Mouse (Mus musculus) liver (tissue): ENCODE measurements at regions not wholly inside any gene's neighbourhood (a gene's known extent, or its start where the extent isn't known, plus 50 kb on each side); places are given as distances from the start of the nearest gene placed in this dataset.

Source experiments
- DNase-seq: peaks from one replicate; pipeline ENCODE4 v3.0.0-alpha.2; 2020; ENCODE audit warnings: mixed read lengths

DNA sequence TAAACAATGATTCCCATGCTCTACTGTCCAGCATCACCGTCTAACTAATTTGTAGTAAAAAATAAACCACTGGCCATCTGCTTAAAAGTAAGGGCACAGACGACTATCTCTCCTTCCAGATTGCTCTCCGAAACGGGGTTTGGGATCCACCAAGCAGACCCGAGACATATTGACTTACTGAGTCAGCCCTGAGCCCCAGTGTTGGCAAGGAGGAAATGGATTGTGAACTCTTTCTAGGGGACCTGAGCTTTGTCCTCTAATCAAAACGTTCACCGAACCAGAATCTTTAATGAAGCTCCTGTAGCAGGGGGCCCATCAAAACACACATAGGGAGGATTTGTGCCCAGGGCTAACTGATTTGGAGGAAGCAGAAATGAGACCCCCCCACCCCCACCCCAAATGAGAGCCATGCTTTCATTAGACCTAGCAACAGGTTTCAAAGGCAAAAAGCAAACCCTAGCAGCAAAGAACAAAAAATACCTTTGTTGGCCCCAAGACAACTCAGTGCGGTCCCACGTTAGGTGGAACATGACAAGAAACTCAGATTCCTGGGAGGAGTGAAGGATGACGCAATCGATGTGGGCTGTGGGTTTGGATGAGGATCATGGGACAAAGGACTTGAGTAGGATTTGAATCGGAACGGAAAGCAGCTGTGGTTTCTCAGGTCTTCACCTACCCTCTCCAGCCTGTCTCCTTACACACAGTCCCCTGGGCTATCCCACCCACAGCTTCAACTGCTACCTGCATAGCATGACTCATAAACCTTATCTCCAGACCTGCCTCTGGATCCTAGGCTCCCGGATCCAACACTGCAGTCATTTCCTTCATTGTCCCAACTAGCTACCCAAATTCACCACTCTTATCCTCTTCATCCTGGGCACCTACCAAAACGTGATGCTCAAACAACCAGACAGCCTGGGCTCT lies 62.2 kb upstream of the Rreb1 start:
- no peak for DNase-seq

GRCm38 (mm10) chr13:37717793-37718192 lies 60.4 kb upstream of the Rreb1 start:
- no peak for DNase-seq

DNA sequence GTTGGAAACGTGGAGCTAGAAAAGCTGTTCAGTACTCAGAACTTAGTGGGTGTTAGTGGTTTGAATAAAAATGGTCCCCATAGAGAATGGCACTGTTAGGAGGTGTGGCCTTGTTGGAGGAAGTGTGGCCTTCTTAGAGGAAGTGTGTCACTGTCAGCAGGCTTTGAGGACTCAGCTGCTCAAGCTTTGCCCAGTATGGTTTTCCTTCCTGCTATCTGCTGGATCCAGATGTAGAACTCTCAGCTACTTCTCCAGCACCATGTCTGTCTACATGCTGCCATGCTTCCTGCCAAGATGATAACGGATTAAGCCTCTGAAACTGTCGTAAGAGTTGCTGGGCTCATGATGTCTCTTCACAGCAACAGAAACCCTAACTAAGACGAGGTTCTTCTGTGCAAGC lies 59.8 kb upstream of the Rreb1 start:
- DNase-seq, result peak; percentile 14
